Mouse (Mus musculus) thymus, adult 2 months (tissue): ENCODE measurements around the gene Slc12a5.

ENCODE experiments used
- CTCF ChIP-seq: fragments of 200-500 bp; IDR thresholded peaks from 2 replicates; pipeline ENCODE4 v1.5.1; 2012; ENCODE audit warnings: mild to moderate bottlenecking, control low read depth, low read length, moderate library complexity, borderline replicate concordance; ENCODE audit not compliant: control insufficient read depth, poor library complexity, insufficient read depth; ENCODE audit errors: extremely low read depth
- POLR2A ChIP-seq: fragments of 200-500 bp; IDR thresholded peaks from 2 replicates; pipeline ENCODE4 v1.6.1; 2012; ENCODE audit warnings: mild to moderate bottlenecking, low read length, control low read depth, moderate library complexity; ENCODE audit not compliant: control insufficient read depth, poor library complexity, insufficient read depth; ENCODE audit errors: extremely low read depth

- no peak for TF ChIP-seq CTCF
- no peak for TF ChIP-seq POLR2A
These were observed 5.8 kb downstream of the Slc12a5 start for GRCm38 (mm10) chr2:164966381-164966780.
